Mouse (Mus musculus): Measurements from ENCODE around the gene Zcchc12. TPM values are rescaled to one million over a fixed set of nuclear protein-coding genes. Genes with fewer than 3 reads are reported as not detected.

Zcchc12 gene
- 69.7 and 73.9 TPM in 2 replicates for polyA plus RNA-seq (2016; fragmentation: Nextera tagmentation; extraction: Ambion mirVana)

DNA sequence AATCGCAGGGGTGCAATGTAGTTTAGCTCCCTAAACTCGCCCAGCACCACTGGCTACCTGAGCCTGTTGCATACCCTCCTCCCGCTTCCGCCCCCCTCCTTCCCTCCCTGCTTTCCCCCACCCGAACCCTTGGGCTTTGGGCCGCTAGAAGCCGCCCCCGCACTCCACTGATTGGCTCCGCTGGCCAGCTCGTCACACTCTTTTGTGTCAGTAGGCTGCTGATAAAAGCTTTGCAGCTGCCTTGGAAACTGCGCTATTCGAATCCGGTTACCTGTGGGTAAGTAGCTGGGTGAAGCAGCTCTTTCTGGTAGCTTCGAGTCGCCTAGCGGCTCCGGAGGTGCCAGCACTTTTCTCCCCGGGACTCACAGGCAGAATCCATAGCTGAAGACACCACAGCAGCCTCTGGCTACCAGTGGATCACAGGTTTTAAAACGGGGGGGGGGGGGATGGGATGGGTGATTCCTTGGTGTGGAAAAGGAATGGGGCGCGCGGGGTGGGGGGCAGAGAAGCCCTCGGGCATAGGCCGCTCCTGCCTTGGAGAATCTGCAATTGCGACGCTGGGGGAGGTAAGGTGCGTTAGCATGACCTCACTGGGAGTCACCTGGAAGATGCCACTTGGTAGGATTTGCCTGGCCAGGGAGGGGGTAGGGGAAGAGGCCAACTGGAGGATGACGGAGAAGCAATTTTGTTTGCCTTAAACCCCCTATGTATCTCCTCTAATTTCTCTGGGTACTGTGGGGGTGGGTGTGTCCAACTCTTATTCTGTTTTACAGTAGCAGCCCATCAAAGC, at the start of gene Zcchc12:
Zcchc12 (plus strand) TSS at position 169 of the 790 bp plus-strand sequence.
- H3K9me3 ChIP-seq (replicated peaks) = no peaks in the 10 kb centered on the region
- peak within 1 kb of the TSS; percentile 36 for H3K4me3 ChIP-seq
- 26% methylated on average over 28 of the region's 28 CpGs for WGBS
- no peaks in the 10 kb centered on the region for H3K27me3 ChIP-seq
- no peaks in the 10 kb centered on the region for H3K36me3 ChIP-seq
- peaks cover 5% of the 10 kb centered on the region; the same call in 1 of the 2 replicates for H3K4me1 ChIP-seq
- H3K27ac ChIP-seq = no peak within 1 kb of the TSS
- peak within 1 kb of the TSS; percentile 50 for H3K4me2 ChIP-seq (replicated peaks)
- H3K9ac ChIP-seq = peak within 1 kb of the TSS; percentile 50
- peak; percentile 62 for ATAC-seq (ENCODE audit: low FRiP score)

DNA sequence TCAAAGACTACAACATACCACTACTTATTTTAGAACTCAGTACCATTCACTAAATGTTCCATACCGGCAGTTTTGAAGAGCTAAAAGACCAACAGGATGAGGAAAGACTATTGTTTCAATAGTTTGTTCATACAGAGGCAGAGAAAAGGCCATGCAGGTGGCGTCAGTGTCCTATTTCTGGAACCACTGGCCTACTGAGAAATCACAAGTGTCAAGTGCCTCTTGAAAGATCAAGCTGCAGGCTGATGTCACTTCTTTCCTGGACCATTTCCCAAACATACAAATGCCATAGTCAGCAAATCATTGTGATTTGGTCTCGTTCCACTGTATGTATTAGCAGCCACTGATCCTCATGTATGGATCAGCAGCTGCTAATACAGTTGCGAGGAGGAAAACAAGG, 49.0 kb upstream of the Zcchc12 start:
- Histone ChIP-seq H3K36me3 (no peaks in the 10 kb centered on the region), H3K27ac (no peak overlapping the region), H3K4me2 (replicated peaks) (no peak overlapping the region), H3K4me1 (no peaks in the 10 kb centered on the region), H3K9me3 (replicated peaks) (no peaks in the 10 kb centered on the region), H3K27me3 (no peaks in the 10 kb centered on the region), H3K4me3 (no peak overlapping the region), H3K9ac (no peak overlapping the region)
- ATAC-seq (ENCODE audit: low FRiP score) = no peak
- WGBS = 69% methylated on average over 4 of the region's 4 CpGs

DNA sequence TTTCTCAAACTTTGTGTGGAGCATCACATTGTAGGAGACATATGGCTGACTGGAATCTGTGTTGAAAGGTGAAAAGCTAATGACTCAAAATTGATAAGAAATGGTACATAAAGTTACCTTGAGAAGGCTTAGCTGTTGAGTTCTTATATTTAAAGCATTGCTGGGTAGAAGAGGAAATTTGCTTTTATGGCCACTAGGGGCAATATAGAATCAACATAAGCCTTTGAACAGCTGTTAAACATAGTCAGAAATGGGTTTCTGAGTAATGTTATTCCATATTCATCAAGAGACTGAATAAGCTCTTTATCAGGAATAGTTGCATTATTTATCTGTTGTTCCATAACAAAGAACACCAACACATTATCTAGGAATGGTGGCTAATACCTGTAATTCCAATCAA, 45.6 kb upstream of the Zcchc12 start:
- Histone ChIP-seq H3K36me3 (no peaks in the 10 kb centered on the region), H3K4me2 (replicated peaks) (no peak overlapping the region), H3K27ac (no peak overlapping the region), H3K27me3 (no peaks in the 10 kb centered on the region), H3K4me1 (no peaks in the 10 kb centered on the region), H3K4me3 (no peak overlapping the region), H3K9ac (no peak overlapping the region), H3K9me3 (replicated peaks) (no peaks in the 10 kb centered on the region)
- ATAC-seq (ENCODE audit: low FRiP score) = no peak

DNA sequence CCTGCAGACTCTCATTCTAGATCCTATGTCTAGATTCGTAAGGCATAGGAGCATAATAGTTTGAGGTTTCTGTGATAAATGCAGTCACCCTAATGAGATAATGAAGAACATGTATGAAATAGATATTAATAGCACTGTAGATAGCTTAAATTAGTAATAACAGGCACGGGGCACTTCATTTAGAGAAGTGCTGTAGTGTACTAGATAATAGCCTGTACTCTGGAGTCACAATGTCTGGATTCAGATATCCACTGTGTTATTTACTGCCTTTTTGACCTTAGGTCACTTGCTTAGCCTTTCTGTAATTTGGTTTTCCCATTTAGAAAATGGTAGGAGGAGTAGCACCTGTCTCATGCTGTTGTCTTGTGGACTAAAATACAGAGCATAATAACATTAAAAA, 39.0 kb upstream of the Zcchc12 start:
- 76% methylated on average over 2 of the region's 2 CpGs for WGBS
- no peak for ATAC-seq (ENCODE audit: low FRiP score)
- Histone ChIP-seq H3K4me3 (no peak overlapping the region), H3K4me2 (replicated peaks) (no peak overlapping the region), H3K27ac (no peak overlapping the region), H3K9ac (no peak overlapping the region), H3K9me3 (replicated peaks) (no peaks in the 10 kb centered on the region), H3K4me1 (no peaks in the 10 kb centered on the region), H3K36me3 (no peaks in the 10 kb centered on the region), H3K27me3 (no peaks in the 10 kb centered on the region)

DNA sequence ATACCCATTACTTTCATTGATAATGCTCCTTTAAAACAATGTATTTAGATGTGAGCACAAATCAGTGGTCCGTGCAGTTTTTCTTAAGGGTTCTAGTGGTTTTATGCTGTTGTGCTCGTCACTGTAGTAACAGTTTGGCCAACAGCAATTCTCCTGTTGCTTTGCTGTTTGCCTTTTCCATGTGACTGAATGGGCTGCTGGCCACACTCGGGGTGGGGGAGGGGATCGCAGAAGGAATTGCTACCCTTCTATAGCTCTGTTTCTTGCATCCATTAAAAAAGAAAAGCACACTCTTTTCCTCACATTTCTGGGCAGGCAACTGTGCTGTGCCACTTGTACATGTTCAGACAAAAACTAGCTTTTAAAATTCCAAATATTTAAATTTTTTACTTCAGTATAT, 34.1 kb upstream of the Zcchc12 start:
- Histone ChIP-seq H3K4me2 (replicated peaks) (no peak overlapping the region), H3K36me3 (no peaks in the 10 kb centered on the region), H3K4me1 (no peaks in the 10 kb centered on the region), H3K4me3 (no peak overlapping the region), H3K9ac (no peak overlapping the region), H3K27ac (no peak overlapping the region), H3K27me3 (no peaks in the 10 kb centered on the region), H3K9me3 (replicated peaks) (no peaks in the 10 kb centered on the region)
- 21% methylated on average over 4 of the region's 4 CpGs for WGBS
- no peak for ATAC-seq (ENCODE audit: low FRiP score)

DNA sequence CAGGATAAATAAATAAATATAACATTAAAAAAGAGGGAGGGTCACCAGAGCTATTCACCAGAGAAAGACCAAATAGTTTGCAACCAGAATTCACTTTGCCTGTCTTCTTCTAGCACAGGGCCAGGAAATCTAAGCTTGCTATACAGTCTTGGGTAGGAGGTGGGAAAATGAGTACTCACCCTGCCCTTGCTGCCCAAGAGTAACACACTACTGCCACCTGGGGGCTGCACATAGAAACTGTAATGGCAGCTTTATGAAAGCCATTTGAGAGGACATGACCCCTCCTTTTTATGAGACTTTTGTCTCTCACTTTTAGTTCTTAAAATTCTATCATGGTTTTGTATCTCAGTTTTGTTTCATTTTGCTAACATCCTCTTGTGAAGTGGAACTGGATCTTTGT, 12.1 kb upstream of the Zcchc12 start:
- H3K4me2 ChIP-seq (replicated peaks) = no peak overlapping the region
- H3K27me3 ChIP-seq = no peaks in the 10 kb centered on the region
- H3K36me3 ChIP-seq = no peaks in the 10 kb centered on the region
- H3K4me3 ChIP-seq = no peak overlapping the region
- no peaks in the 10 kb centered on the region for H3K9me3 ChIP-seq (replicated peaks)
- ATAC-seq (ENCODE audit: low FRiP score) = no peak
- H3K9ac ChIP-seq = no peak overlapping the region
- H3K4me1 ChIP-seq = no peaks in the 10 kb centered on the region
- H3K27ac ChIP-seq = no peak overlapping the region

DNA sequence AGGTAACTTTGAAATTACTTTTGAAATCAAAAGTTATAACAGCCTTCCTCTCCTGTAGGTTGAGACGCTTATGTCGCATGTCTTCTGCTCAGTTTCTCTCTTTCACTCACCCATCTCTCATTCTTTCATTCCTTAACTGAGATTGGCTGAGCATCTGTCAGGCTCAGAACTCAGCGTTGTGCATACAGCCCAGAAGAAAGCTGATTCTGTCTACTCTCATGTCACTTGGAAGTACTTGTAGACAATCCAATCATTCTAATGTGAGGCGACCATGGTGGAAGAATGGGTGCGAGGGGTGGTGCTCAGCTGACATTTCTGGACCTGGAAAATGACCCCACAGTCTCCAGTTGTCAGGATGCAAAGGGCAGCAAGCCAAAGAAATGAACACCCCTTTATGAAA, 9.7 kb upstream of the Zcchc12 start:
- H3K9me3 ChIP-seq (replicated peaks) = no peaks in the 10 kb centered on the region
- no peak overlapping the region for H3K4me2 ChIP-seq (replicated peaks)
- ATAC-seq (ENCODE audit: low FRiP score) = peak; percentile 26; the same call in 1 of the 2 replicates
- no peak overlapping the region for H3K9ac ChIP-seq
- no peak overlapping the region for H3K4me3 ChIP-seq
- WGBS = 64% methylated on average over 5 of the region's 5 CpGs
- H3K4me1 ChIP-seq = no peaks in the 10 kb centered on the region
- no peak overlapping the region for H3K27ac ChIP-seq
- H3K36me3 ChIP-seq = no peaks in the 10 kb centered on the region
- no peaks in the 10 kb centered on the region for H3K27me3 ChIP-seq

DNA sequence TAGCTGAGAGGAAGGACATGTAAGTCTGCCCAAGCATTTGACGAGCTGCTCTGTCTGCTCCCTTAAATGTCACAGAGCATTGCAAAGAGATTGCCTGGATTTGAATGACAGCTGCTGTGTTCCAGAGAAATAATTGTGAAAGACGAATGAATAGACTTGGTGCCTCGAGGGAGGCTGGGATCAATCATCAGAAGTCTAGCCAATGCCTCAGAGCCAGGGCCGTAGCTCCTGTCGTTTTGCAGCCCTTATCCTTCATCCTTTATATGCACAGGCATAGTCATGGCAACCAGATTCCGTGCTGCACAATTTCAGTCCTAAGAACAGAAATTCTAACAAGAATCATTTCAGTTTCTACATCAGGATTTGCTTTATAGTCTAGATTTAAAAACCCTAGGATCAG, 9.3 kb upstream of the Zcchc12 start:
- WGBS = 35% methylated on average over 6 of the region's 6 CpGs
- H3K9ac ChIP-seq = no peak overlapping the region
- no peak overlapping the region for H3K4me2 ChIP-seq (replicated peaks)
- H3K9me3 ChIP-seq (replicated peaks) = no peaks in the 10 kb centered on the region
- no peaks in the 10 kb centered on the region for H3K27me3 ChIP-seq
- no peaks in the 10 kb centered on the region for H3K4me1 ChIP-seq
- H3K4me3 ChIP-seq = no peak overlapping the region
- H3K27ac ChIP-seq = no peak overlapping the region
- no peaks in the 10 kb centered on the region for H3K36me3 ChIP-seq
- ATAC-seq (ENCODE audit: low FRiP score) = peak; percentile 75

DNA sequence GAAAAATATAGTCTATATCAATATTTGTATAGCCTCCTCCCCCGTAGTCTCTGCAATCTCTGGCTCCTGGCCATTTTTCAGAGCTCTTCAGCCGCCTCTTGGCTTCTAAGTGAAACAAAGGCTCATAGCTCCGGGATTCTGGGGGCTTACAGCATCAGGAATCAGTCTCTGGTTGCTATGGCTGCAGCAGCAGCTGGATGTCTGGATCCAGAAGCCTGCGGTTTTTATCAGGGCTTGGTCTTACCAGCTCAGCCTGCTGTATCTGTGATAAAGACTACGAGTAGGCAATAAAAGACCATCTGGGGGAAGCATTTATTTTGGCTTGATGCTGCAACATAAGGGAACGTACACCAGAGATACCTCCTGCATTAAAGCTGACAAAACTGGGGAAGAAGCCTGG, 1.8 kb upstream of the Zcchc12 start:
- no peaks in the 10 kb centered on the region for H3K36me3 ChIP-seq
- peak overlapping the region; percentile 60 for H3K27ac ChIP-seq
- H3K27me3 ChIP-seq = no peaks in the 10 kb centered on the region
- no peak overlapping the region for H3K4me2 ChIP-seq (replicated peaks)
- H3K4me3 ChIP-seq = no peak overlapping the region
- ATAC-seq (ENCODE audit: low FRiP score) = peak; percentile 63
- H3K9ac ChIP-seq = no peak overlapping the region
- no peaks in the 10 kb centered on the region for H3K9me3 ChIP-seq (replicated peaks)
- WGBS = 28% methylated on average over 6 of the region's 6 CpGs
- H3K4me1 ChIP-seq = peaks cover 3% of the 10 kb centered on the region; the same call in 1 of the 2 replicates

DNA sequence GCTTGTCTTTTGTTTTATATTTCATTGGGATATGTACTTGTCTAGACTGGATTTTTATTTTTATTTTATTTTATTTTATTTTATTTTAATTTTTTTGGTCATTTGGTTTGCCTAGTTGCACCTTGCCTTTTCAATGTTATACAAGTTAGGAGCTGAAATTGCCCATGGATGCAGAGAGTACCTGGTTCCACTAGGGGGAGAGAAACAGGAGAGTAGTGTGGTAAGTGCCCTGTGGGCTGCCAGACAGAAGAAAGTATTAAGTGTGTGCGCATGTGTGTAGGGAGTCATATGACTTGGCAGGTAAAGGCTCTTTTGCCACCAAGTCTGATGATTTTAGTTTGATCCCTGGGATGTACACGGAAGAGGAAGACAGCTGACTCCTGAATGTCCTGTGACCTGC, 13.8 kb downstream of the Zcchc12 start:
- no peaks in the 10 kb centered on the region for H3K36me3 ChIP-seq
- H3K9ac ChIP-seq = no peak overlapping the region
- no peaks in the 10 kb centered on the region for H3K4me1 ChIP-seq
- no peak overlapping the region for H3K4me2 ChIP-seq (replicated peaks)
- no peaks in the 10 kb centered on the region for H3K27me3 ChIP-seq
- H3K9me3 ChIP-seq (replicated peaks) = no peaks in the 10 kb centered on the region
- WGBS = 78% methylated on average over 2 of the region's 2 CpGs
- no peak for ATAC-seq (ENCODE audit: low FRiP score)
- no peak overlapping the region for H3K27ac ChIP-seq
- no peak overlapping the region for H3K4me3 ChIP-seq

DNA sequence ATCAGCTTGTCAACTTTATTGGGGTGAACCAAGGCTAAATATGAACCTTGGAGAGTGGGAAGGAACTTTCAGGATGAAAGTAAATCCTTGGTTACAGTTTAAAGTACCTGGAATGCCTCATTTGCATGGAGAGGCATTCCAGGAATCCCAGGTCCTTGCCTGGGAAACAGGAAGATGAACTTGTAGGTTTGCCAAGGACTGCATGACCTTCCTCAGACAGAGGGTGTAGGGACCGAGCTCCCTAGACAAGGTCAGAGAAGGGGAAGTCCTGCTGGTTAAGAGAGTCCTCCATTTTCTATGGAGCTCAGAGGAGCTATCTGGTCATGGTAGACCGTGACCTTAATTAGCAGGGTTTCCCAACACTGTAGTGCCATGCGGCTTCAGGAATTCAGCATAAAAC, 15.5 kb downstream of the Zcchc12 start:
- no peak overlapping the region for H3K27ac ChIP-seq
- H3K9ac ChIP-seq = no peak overlapping the region
- no peaks in the 10 kb centered on the region for H3K27me3 ChIP-seq
- H3K4me1 ChIP-seq = no peaks in the 10 kb centered on the region
- no peaks in the 10 kb centered on the region for H3K36me3 ChIP-seq
- ATAC-seq (ENCODE audit: low FRiP score) = no peak
- H3K9me3 ChIP-seq (replicated peaks) = no peaks in the 10 kb centered on the region
- no peak overlapping the region for H3K4me2 ChIP-seq (replicated peaks)
- no peak overlapping the region for H3K4me3 ChIP-seq
- WGBS = 86% methylated on average over 3 of the region's 3 CpGs

DNA sequence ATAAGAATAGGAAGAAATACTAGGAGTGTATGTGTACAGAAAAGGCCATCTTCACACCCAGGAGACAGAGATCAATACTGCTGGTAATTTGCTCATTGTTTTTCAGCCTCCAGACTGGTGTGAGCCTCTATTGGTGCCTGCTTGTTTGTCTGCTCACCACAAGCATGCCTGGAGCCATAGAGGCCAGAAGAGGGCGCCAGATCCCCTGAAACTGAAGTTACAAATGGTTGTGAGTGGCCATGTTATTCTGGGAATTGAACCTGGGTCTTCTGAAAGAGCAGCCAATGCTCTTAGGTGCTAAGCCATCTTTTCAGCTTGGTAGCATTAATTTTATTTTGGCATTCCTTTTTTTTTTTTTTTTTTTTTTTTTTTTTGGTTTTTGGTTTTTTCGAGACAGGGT, 25.7 kb downstream of the Zcchc12 start:
- no peaks in the 10 kb centered on the region for H3K9me3 ChIP-seq (replicated peaks)
- no peak overlapping the region for H3K27ac ChIP-seq
- WGBS = 64% methylated on average over 2 of the region's 2 CpGs
- H3K9ac ChIP-seq = no peak overlapping the region
- no peak overlapping the region for H3K4me3 ChIP-seq
- no peak overlapping the region for H3K4me2 ChIP-seq (replicated peaks)
- no peaks in the 10 kb centered on the region for H3K4me1 ChIP-seq
- no peaks in the 10 kb centered on the region for H3K27me3 ChIP-seq
- ATAC-seq (ENCODE audit: low FRiP score) = no peak
- no peaks in the 10 kb centered on the region for H3K36me3 ChIP-seq

DNA sequence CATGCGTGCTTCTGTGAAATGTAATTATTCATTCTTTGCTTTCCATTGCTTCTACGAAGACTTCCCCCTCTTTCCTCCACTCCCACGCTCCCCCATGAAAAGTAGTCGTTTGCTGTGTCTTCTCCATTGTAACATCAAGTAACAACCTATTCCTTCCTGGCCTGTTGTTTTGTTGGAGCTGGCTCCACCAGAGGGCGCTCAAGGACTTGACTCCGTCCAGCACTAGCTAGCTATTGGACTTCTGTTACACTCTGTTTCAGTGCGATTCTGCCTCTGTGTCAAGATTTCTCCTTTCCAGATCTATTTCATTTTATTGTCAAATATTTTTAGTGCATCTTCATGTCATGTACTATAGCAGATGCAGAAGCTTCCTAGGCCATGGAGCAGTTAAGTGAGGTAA, 30.1 kb downstream of the Zcchc12 start:
- H3K36me3 ChIP-seq = no peaks in the 10 kb centered on the region
- H3K4me2 ChIP-seq (replicated peaks) = no peak overlapping the region
- H3K27ac ChIP-seq = no peak overlapping the region
- ATAC-seq (ENCODE audit: low FRiP score) = no peak
- WGBS = 22% methylated on average over 7 of the region's 7 CpGs
- no peaks in the 10 kb centered on the region for H3K27me3 ChIP-seq
- no peak overlapping the region for H3K4me3 ChIP-seq
- no peaks in the 10 kb centered on the region for H3K9me3 ChIP-seq (replicated peaks)
- H3K4me1 ChIP-seq = no peaks in the 10 kb centered on the region
- H3K9ac ChIP-seq = no peak overlapping the region
